Mouse (Mus musculus) kidney, postnatal 4 days (tissue): ENCODE data around the gene Prkcb.

ENCODE experiments used
- DNase-seq, 2 experiments: peaks; one replicate each; pipeline ENCODE4 v3.0.0; 2021; ENCODE audit warnings: mixed read lengths in 2 of 2

The Prkcb gene

DNA sequence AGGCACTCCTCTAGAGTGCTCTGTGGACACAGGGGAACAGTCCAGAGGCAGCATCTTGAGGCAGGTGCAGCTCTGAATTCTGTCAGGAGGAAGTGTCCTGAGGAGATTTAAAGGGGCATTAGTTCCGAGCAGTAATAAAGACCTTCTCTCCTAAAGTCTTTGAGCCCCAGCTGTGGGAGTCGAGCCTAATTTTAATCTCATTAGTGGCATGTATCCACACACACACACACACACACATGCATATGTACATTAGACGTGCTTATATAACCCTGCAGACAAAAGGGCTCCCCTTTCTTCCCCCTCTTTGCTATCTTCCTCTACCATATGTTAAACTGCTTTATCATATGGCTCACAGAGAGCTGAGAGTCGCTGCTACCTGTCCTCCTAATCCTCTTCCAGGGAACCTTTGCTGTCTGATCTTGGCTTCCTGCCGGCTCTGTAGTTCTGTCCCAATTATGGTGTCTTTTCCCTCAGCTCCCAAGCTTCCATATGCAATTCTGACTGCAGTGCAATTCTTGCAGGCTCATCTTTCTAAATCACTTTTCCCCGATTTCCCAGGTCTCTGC, 268.1 kb downstream of the Prkcb start:
- DNase-seq: no peak

DNA sequence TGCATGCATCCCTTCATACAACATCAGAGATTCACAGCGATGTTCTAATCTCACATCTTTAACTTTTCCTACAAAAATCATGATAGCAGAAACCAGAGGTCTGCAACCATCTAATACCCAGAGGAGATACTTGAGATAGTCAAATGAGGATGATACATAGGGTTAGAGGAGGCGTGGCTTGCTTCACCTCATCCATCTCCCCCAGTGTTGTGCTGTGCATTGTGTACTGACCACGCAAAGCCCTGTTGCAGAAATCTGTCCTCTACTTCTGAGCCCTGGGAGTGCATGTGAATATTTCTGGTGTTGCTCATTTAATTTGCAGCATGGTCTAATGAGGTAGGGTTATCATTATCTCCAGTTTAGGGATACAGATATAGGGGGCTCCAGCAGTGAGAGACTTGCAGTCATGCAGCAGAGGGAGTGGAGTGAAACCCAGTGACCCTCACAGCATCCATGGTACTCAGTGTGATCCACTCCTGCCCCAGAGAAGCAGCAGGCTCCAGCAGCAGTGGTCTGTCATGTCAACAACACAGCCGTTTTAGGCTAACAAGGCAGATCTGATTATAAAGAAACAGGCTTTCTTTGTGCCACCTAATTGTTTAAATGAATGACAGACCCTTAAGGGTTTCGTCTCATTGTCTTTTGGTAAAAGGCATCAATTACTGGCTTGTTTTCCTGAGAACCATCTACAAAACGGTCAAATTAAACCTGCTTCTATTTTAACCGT, 269.7 kb downstream of the Prkcb start:
- DNase-seq: no peak

DNA sequence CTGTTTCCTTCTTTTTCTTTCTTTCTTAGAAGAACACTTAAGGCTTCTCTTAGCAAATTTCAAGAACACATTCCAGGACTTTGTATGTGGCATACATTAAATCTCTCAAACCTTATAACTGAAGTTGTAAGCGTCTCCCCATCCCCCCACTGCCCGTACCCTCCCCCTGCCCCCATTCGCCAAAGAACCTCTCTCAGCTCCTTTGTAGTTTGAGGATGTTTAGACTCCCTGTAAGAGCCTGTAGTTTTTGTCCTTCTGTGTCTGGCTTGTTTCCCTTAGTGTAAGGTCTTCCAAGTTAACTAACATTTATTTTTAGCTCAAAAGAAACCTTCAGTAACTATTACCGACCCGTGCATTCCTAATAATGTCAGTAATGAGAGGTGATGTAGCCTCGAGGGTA, 270.4 kb downstream of the Prkcb start:
- DNase-seq: no peak

DNA sequence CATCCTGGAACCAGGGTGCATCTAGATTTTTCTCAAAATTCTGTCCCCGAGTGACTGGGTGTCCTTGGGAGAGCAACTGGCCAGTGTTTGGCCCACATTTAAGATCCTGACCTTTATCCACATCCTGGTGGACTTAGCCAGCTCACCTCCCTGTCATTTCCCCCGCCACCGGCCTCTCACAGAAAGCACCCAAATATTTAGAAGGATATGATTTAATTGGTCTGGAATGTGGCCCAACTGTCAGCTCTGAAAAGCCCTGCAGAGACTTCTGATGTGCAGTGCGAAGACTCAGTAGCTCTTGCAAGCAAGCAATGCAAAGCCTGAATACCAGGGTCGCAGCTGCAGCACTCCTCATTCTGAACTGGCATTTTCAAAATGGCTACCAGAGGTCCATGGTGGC, 274.0 kb downstream of the Prkcb start:
- DNase-seq: peak in 1 of 2 experiments; percentile 3

DNA sequence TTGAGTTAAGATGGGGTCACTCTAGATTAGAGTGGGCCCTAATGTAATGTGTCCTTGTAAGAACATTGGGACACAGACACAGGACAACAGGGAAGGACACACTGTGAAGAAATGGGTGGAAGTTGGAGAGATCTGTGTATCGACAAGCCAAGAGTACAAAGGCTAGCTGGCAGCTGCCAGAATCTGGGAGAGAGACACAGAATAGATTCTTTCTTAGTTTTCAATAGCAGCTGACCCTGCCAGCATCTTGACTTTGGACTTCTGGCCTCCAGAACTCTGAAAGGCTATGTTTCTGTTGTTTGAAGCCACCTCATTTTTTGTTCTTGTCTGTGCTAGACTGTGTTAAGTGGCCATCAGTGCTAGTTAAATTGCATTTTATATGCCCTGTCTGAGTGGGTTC, 276.8 kb downstream of the Prkcb start:
- no peak for DNase-seq

DNA sequence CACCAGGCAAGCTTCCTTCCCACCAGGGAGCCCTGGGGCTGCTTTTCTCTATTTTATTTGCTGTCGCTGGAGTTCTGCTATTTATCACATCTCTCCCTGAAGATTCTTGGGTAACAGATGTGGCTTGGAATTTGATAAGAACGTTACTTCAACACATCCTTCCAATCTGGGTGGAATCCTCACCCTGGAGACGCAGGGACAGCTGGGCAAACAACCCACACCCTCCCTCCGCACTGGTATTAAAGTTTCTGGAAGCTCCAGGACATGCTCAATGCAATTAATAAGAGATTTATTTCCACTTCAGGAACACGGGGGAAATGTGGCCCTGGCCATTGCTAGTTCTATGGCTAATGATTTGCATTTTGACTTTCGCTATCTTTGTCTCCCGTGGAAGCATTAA, 277.5 kb downstream of the Prkcb start:
- DNase-seq: no peak

DNA sequence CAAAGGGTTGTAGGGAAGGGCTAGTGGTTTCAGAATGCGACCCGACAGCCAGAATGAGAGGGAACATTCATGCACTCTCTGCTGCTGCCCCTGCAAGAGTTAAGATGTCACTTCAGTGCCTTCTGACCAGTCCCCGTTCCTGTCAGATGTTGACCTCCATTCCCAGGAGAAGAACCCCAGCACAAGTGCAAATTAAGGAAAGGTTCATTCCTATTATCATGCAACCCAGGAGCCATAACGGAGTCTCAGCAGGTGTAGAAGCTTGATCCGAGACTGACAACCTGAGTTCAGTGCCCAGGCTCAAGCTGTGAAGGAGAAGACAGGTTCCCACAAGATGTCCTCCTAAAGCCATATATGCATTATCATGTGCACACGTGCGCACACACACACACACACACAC, 280.2 kb downstream of the Prkcb start:
- DNase-seq: no peak

DNA sequence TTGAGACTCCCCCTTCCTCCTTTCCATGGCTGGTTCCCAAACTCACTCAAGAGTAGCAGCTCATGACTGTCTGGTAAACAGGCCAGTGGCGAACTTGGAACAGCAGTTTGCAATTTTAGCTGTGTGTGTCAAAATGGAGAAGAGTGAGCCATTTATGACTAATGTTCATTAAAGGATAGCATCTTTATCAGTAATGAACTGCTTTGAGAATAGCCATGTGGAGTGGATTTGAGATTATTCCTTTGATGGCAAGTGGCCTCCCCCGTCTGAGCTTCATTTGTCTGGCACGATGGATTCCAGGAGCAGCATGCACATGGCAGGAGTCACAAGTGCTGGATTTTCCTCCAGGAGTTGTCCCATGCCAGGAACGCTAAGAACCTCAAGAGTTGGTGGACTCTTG, 281.9 kb downstream of the Prkcb start:
- DNase-seq: no peak

DNA sequence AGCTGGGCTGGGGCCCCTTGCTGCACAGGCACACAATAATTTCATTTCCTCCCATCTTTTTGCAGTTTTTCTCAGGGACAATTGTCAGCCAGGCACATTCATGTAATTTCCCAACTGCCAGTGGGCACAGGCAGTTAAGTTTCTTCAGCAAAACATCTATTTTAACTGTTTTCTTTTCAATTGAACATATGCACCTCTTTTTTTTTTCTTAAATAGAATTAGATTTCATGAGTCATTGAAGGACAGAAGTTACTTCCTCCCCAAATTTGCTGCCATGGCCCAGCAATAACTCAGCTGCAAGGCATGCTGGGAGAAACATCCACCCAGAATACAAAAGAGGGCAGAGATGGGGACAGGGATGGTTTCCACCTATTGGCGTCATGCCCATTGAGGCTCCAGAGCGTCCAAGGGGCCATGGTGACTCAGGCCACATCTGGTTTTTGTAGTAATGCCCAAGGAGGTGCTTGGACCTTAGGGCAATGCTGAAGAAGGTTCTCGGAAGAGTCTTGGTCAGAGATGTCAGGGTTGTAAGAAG, 284.6 kb downstream of the Prkcb start:
- DNase-seq: no peak

DNA sequence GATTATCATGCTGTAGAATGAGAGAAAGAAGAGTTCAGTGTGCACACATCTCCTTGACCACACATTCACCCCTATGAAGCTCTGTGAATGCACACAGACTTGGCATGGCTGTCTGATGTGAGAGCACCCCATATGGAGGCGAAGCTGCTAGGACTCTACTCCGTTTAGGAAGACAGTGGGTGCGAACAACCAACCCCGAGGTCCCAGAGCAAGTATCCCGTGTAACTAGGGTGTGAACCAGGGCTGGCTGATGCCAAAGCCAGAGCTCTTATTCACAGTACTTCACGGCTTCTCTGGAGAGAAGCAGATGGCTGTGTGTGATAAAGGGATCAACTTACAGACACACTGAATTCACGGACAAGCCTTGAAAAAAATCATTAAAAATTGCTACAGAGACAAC, 285.9 kb downstream of the Prkcb start:
- DNase-seq: no peak

DNA sequence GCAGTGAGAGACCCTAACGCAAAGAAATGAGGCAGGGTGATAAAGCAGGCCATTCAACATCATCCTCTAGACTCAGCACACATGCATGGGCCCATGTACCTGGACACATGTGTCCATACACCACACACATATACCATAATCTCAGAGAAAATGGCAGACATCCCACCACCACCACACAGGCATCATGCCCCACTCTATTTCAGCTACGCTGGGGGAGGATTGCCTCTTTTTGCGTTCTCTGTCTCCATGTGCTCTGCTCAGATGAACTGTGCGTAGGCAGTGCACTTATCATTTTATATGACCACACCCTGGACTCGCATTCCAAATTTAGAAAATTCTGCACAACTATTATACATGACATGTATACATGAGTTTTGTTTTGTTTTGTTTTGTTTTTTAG, 286.5 kb downstream of the Prkcb start:
- no peak for DNase-seq

DNA sequence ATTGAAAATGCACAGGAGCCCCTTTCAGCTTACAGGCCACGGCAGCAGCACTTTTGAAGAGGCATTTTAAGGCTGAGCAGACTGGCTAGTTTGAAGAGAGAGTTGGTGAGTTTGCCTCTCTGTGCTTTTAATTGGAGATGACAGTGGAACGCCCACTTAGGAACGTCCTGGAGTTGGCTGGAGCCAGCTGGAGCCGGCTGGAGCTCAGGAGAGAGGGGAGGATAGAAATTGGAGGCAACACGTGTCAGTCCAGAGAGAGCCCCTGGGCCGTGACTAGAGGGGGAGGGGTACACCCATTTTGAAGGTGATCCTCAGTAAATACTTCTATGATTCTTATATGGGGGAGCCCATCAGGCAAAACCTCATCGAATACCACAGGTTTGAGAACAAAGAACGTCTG, 287.0 kb downstream of the Prkcb start:
- DNase-seq: peak; percentile 56 to 65

DNA sequence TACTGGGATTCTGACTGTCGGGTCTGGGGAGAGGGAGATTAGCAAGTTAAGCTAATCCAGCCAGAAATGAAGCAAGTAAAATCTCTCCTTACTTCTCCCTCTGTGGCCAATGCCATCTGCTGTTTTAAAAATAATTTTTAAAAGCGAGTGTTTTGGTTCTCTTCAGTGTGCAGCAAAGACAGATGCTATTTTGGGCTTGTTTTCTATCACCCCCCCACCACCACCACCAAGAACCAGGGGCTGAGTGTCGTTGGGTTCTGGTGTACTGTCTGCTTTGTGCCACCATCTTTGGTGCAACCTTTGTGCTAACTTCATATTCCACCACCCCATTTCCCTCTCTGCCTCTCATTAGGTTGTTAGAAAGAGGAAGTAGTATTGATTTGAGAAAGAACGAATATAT, 289.0 kb downstream of the Prkcb start:
- DNase-seq: no peak

DNA sequence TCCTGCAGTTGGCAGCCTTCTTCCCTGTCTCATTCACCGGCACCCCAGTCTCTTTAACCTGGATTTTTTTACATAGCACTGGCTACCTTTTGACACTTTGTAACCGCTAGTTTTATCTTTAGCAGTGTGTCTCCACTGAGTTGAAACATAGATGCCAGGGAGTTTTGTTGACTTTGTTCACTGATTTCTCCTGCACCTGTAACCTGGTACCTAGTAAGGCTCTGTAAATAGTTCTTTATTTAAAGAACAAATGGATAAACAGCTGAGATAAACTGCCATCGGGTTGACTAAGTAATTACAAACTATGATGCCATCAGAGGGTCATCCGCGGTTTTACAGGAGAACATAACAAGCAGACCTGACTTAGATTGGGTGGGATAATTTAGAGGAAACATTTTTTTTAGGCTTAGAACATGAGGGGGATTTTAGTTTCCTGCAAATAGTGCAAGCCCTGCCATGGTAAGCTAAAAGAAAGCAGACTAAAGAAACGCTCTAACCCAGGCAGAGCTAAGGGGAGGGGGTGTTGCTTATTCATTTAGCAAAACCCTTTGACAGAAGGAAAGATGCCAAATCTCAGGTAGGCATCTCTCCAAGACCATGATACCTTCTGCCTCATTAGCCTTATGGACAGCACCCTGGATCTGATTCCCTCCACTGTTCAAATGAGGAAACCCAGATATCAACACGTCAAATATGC, 291.1 kb downstream of the Prkcb start:
- no peak for DNase-seq

DNA sequence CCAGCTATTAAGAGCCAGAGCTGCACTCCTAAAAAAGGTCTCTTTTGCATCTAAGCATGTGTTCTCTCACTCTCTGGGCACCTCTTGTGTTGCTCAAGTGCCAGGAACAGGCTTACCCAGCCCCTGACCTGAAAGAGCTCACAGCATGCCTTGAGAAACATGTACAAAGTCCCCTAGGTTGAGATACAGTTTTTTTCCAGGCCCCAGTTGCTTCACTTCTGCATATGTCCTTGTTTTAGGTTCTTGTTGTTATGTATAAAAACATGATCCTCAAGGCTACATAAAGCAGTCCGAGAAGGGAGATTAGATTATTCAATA, 291.6 kb downstream of the Prkcb start:
- no peak for DNase-seq

DNA sequence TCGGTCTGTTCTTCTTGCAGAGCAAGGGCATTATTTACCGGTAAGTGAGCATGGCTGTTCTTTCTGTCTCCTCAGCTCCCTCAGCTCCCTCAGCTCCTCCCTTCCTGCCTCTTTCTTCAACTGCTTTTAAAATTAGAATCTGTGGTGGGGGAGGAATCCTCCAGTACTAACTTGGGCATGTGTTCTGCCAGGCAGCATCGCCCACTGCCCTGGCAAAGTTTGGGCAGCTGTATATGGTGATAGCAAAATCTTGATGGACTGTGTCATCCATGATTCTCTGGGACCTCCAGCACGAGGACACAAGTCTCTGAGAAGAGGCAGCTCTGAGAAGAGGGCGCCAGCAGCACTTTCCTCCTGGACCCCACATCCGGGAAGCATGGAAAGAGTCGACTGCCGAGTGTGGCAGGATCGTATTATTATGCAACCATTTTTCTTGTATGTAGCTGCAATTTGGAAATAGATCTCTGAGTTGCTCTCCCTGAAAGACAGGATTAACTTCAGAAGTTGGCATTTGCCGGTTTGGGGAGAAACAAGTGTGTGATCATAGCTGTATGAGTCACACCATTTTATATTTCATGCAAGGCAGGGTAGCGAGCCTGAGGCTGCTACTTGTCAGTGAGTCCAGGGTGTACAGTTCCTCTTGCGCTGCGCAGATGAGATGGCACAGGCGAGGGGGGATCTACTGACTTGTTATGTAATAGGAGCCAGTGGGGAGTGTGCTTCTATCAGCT, 296.0 kb downstream of the Prkcb start:
- DNase-seq: no peak

DNA sequence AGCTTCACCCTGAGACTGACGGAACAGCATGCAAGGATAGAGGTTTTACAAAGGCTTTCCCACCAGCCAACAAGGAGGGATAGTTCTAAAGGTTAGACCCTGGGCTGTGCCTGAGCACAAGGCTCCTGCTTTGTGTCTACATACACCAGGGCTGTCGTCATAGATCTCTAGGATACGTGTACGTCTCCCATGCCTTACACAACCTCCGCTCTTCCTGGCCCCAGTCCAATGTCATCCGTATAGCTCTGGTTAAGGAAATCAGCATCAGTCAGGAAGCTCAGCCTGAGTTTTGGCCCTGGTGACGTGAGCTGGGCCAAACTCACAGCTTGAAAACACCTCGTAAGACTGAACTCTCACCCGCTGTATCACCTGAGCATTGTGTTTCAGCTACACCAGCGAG, 307.3 kb downstream of the Prkcb start:
- no peak for DNase-seq

DNA sequence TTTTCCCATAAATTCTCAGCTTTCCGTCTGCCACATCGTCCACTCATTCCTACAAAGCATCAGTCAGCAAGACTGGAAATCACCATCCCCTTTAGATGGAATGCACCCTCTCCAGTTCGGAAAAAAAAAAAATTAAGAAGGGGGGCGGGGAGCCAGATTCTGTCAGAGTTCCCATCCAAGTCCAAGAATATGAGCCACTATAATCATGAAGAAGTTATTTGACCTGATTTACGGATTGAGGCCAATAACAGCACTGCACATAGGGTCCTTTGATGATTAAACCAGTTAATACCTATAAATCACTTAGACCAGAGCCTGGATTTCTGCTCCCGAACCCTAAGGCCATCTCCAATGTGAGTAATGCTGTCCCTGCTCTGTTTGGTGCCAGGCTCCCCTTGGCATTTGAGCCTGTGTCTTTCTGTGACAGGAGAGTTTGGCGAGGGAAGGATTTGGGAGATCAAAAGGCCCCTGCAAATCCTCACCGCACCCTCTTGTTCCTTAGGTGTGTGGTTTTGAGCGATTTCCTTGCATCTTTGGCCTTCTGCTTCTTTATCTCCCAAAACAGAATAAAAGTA, 308.1 kb downstream of the Prkcb start:
- DNase-seq: no peak

DNA sequence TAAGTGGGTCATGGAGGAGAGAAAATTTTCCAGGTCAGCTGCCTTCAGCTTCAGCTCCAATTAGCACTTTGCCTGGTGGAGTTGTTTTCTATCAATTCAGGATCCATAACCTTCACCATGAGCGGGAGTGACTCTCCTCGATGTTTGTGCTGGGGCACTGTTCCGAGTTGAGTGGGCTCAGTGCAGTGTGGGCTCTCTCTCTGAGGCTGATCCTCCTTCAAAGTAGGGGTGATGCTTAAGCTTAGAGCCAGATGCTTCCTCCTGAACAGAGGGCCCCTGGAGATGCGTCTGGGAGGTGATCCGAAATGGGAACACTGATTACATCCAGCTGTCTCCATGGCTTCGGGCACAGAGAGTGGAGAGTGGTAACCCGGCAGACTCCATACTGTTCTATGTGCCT, 308.8 kb downstream of the Prkcb start:
- DNase-seq: no peak

DNA sequence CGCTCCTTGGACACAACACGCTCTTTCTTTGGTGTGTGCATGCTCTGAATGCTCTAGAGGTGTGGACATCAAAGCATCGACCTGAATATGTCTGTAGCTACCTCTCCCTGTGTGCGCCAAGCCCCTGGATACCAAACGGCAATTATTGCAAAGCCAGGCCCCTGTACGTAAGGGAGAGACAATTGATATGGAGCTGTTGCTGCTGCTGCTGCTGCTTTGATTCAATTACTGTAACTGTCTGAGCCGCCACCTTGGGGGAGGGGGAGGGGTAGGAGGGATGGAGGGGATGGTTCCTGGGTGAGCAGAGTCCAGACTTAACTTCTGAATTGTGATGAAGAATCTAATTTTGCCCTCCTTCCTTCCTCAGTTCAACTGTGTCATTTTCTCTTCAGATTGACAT, 312.3 kb downstream of the Prkcb start:
- no peak for DNase-seq

DNA sequence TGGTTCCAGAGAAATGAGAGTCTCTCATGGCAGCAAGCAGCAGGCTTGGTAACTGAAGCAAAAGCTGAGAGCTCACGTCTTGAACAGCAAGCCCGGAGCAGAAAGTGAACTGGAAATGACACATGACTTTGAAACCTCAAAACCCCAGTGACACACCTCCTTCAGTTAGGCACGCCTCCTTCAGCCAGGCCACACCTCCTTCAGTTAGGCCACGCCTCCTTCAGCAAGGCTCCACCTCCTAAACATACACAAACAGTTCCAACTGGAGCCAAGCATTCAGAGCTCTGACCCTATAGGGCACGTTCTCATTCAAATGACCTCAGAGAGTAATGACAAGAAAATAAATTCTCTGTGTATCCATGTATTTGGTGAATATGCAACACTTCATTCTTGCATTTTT, 316.5 kb downstream of the Prkcb start:
- peak; percentile 7 to 10 for DNase-seq

DNA sequence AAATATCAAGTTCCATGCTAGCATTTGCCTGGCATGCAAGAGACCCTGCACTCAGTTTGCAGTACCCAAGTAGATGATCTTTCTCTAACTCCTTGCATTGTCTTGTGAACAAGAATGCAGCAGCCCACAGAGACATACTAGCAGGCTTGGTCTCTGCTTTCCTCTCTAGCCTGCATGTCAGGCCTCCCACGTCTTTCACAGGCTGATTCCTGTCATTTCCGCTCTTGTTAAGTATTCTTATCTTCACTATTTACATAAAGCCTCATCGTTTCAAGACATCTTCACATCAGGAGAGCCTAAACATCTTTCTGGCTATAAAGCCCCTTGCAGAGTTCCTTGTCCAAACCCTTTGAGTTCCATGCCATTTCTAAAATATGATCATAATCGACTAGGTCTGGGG, 320.9 kb downstream of the Prkcb start:
- no peak for DNase-seq

DNA sequence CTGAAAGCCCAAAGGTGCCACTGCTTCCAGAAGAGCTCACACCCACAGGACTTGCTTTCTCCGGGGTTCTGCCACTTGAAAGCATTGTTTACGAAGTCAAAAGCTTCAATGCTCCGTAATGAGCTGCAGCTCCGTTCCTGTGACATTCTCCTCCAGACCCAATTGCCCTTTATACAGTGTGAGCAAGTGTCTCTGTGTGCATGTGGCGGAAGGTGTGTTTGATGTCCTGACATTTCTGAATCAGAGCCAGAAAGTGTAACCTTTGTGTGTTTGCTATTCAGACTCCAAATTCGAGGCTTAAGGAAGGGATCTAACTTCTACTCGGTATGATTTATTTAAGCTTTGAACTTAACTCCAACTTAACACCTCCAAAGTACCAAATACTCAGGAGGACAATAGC, 321.6 kb downstream of the Prkcb start:
- DNase-seq: no peak
